Mouse (Mus musculus): ENCODE data around the gene Khnyn. TPM values are rescaled to one million over a fixed set of nuclear protein-coding genes. Genes with fewer than 3 reads are reported as not detected.

Khnyn gene
- polyA plus RNA-seq, 1 experiment from 2014 or later = 23.2 TPM

- DNase-seq (ENCODE audit: low spot score) = no peak
- 34% methylated on average over 7 of the region's 7 CpGs for WGBS
These were observed 6.3 kb upstream of the Khnyn start for GRCm38 (mm10) chr14:55878316-55878940.

GRCm38 (mm10) chr14:55879623-55880022, 5.1 kb upstream of the Khnyn start:
- no peak overlapping the region for H3K27ac ChIP-seq (replicated peaks)

More at GRCm38 (mm10) chr14:55878316-55878940, 6.3 kb upstream of the Khnyn start:
- H3K27me3 ChIP-seq (ENCODE audit: low read depth, poor library complexity, severe bottlenecking) = 0 out of 2 replicates have a peak, but pooled peaks cover 3% of the 10 kb centered on the region
- H3K4me1 ChIP-seq = peaks cover 24% of the 10 kb centered on the region
- no peaks in the 10 kb centered on the region for H3K36me3 ChIP-seq
- no peak overlapping the region for H3K4me3 ChIP-seq
- H3K27ac ChIP-seq (replicated peaks) = no peak overlapping the region
- no peaks in the 10 kb centered on the region for H3K9me3 ChIP-seq (replicated peaks)

GRCm38 (mm10) chr14:55880982-55881381, 3.8 kb upstream of the Khnyn start:
- Histone ChIP-seq H3K36me3 (no peaks in the 10 kb centered on the region), H3K27me3 (ENCODE audit: low read depth, poor library complexity, severe bottlenecking) (0 out of 2 replicates have a peak, but pooled peaks cover 4% of the 10 kb centered on the region), H3K27ac (replicated peaks) (no peak overlapping the region), H3K4me3 (no peak overlapping the region), H3K4me1 (peaks cover 34% of the 10 kb centered on the region), H3K9me3 (replicated peaks) (no peaks in the 10 kb centered on the region)
- no peak for DNase-seq (ENCODE audit: low spot score)
- WGBS = 83% methylated on average over 8 of the region's 8 CpGs

More at GRCm38 (mm10) chr14:55879623-55880022, 5.1 kb upstream of the Khnyn start:
- WGBS = 32% methylated on average over 1 of the region's 1 CpGs
- no peaks in the 10 kb centered on the region for H3K9me3 ChIP-seq (replicated peaks)
- H3K36me3 ChIP-seq = no peaks in the 10 kb centered on the region
- H3K4me3 ChIP-seq = no peak overlapping the region
- H3K4me1 ChIP-seq = peaks cover 25% of the 10 kb centered on the region
- DNase-seq (ENCODE audit: low spot score) = peak; percentile 57
- 0 out of 2 replicates have a peak, but pooled peaks cover 4% of the 10 kb centered on the region for H3K27me3 ChIP-seq (ENCODE audit: low read depth, poor library complexity, severe bottlenecking)

GRCm38 (mm10) chr14:55882171-55882641, 2.5 kb upstream of the Khnyn start:
- peaks cover 9% of the 10 kb centered on the region for H3K36me3 ChIP-seq
- peak overlapping the region; percentile 33; the same call in 1 of the 2 replicates for H3K27ac ChIP-seq (replicated peaks)
- H3K27me3 ChIP-seq (ENCODE audit: low read depth, poor library complexity, severe bottlenecking) = 0 out of 2 replicates have a peak, but pooled peaks cover 4% of the 10 kb centered on the region
- H3K4me1 ChIP-seq = peaks cover 46% of the 10 kb centered on the region
- no peaks in the 10 kb centered on the region for H3K9me3 ChIP-seq (replicated peaks)
- no peak overlapping the region for H3K4me3 ChIP-seq
- no peak for DNase-seq (ENCODE audit: low spot score)
- 67% methylated on average over 6 of the region's 6 CpGs for WGBS

GRCm38 (mm10) chr14:55883149-55883661, 1.5 kb upstream of the Khnyn start:
- Histone ChIP-seq H3K4me1 (peaks cover 40% of the 10 kb centered on the region), H3K9me3 (replicated peaks) (no peaks in the 10 kb centered on the region), H3K36me3 (peaks cover 19% of the 10 kb centered on the region), H3K4me3 (no peak overlapping the region), H3K27me3 (ENCODE audit: low read depth, poor library complexity, severe bottlenecking) (0 out of 2 replicates have a peak, but pooled peaks cover 4% of the 10 kb centered on the region), H3K27ac (replicated peaks) (0 out of 2 replicates have a peak overlapping the region, but pooled peaks have one; percentile 33)
- WGBS = 93% methylated on average over 13 of the region's 13 CpGs
- DNase-seq (ENCODE audit: low spot score) = no peak

- no peak for DNase-seq (ENCODE audit: low spot score)
- WGBS = 90% methylated on average over 12 of the region's 12 CpGs
- 0 out of 2 replicates have a peak, but pooled peaks cover 4% of the 10 kb centered on the region for H3K27me3 ChIP-seq (ENCODE audit: low read depth, poor library complexity, severe bottlenecking)
- no peaks in the 10 kb centered on the region for H3K9me3 ChIP-seq (replicated peaks)
- peaks cover 24% of the 10 kb centered on the region for H3K36me3 ChIP-seq
- peak overlapping the region; percentile 82; the same call in 1 of the 2 replicates for H3K4me3 ChIP-seq
- peaks cover 36% of the 10 kb centered on the region for H3K4me1 ChIP-seq
- peak overlapping the region; percentile 94 for H3K27ac ChIP-seq (replicated peaks)
These were observed 1.1 kb upstream of the Khnyn start for GRCm38 (mm10) chr14:55883663-55884062.

GRCm38 (mm10) chr14:55884166-55884565, 581 bp upstream of the Khnyn start, which contains the start of gene Cbln3:
Gene Cbln3, minus strand, starts transcription at chr14:55884392.
- Histone ChIP-seq H3K36me3 (peaks cover 29% of the 10 kb centered on the region), H3K9me3 (replicated peaks) (no peaks in the 10 kb centered on the region), H3K4me3 (peak within 1 kb of the TSS; percentile 82), H3K27ac (replicated peaks) (peak within 1 kb of the TSS; percentile 94), H3K4me1 (peaks cover 35% of the 10 kb centered on the region), H3K27me3 (ENCODE audit: low read depth, poor library complexity, severe bottlenecking) (0 out of 2 replicates have a peak, but pooled peaks cover 4% of the 10 kb centered on the region)
- DNase-seq (ENCODE audit: low spot score) = no peak
- WGBS = 37% methylated on average over 4 of the region's 4 CpGs

GRCm38 (mm10) chr14:55885114-55885790, 505 bp downstream of the Khnyn start:
- Histone ChIP-seq H3K4me3 (peak overlapping the region; percentile 82), H3K27me3 (ENCODE audit: low read depth, poor library complexity, severe bottlenecking) (0 out of 2 replicates have a peak, but pooled peaks cover 4% of the 10 kb centered on the region), H3K27ac (replicated peaks) (peak overlapping the region; percentile 94), H3K4me1 (peaks cover 35% of the 10 kb centered on the region), H3K36me3 (peaks cover 40% of the 10 kb centered on the region), H3K9me3 (replicated peaks) (no peaks in the 10 kb centered on the region)
- WGBS = 2% methylated on average over 16 of the region's 30 CpGs
- DNase-seq (ENCODE audit: low spot score) = no peak

- peaks cover 45% of the 10 kb centered on the region for H3K36me3 ChIP-seq
- peaks cover 35% of the 10 kb centered on the region for H3K4me1 ChIP-seq
- DNase-seq (ENCODE audit: low spot score) = no peak
- WGBS = 15% methylated on average over 16 of the region's 16 CpGs
- H3K4me3 ChIP-seq = peak overlapping the region; percentile 82
- 0 out of 2 replicates have a peak, but pooled peaks cover 4% of the 10 kb centered on the region for H3K27me3 ChIP-seq (ENCODE audit: low read depth, poor library complexity, severe bottlenecking)
- peak overlapping the region; percentile 94 for H3K27ac ChIP-seq (replicated peaks)
- H3K9me3 ChIP-seq (replicated peaks) = no peaks in the 10 kb centered on the region
These were observed 1.1 kb downstream of the Khnyn start for GRCm38 (mm10) chr14:55885791-55886271.

- peak overlapping the region; percentile 82; the same call in 1 of the 2 replicates for H3K4me3 ChIP-seq
- H3K27ac ChIP-seq (replicated peaks) = no peak overlapping the region
- peaks cover 55% of the 10 kb centered on the region for H3K36me3 ChIP-seq
- 0 out of 2 replicates have a peak, but pooled peaks cover 4% of the 10 kb centered on the region for H3K27me3 ChIP-seq (ENCODE audit: low read depth, poor library complexity, severe bottlenecking)
- no peaks in the 10 kb centered on the region for H3K9me3 ChIP-seq (replicated peaks)
- no peak for DNase-seq (ENCODE audit: low spot score)
- peaks cover 35% of the 10 kb centered on the region for H3K4me1 ChIP-seq
- 89% methylated on average over 24 of the region's 24 CpGs for WGBS
These were observed 2.0 kb downstream of the Khnyn start for GRCm38 (mm10) chr14:55886571-55887382.

GRCm38 (mm10) chr14:55897671-55898070, 12.9 kb downstream of the Khnyn start:
- WGBS = 93% methylated on average over 12 of the region's 12 CpGs
- DNase-seq (ENCODE audit: low spot score) = no peak
- H3K36me3 ChIP-seq = peaks cover 57% of the 10 kb centered on the region
- H3K27me3 ChIP-seq (ENCODE audit: low read depth, poor library complexity, severe bottlenecking) = no peaks in the 10 kb centered on the region
- H3K27ac ChIP-seq (replicated peaks) = no peak overlapping the region
- H3K9me3 ChIP-seq (replicated peaks) = no peaks in the 10 kb centered on the region
- H3K4me3 ChIP-seq = no peak overlapping the region
- peaks cover 21% of the 10 kb centered on the region for H3K4me1 ChIP-seq

- H3K9me3 ChIP-seq (replicated peaks) = no peaks in the 10 kb centered on the region
- WGBS = 90% methylated on average over 7 of the region's 7 CpGs
- no peak overlapping the region for H3K27ac ChIP-seq (replicated peaks)
- no peak for DNase-seq (ENCODE audit: low spot score)
- H3K27me3 ChIP-seq (ENCODE audit: low read depth, poor library complexity, severe bottlenecking) = no peaks in the 10 kb centered on the region
- no peak overlapping the region for H3K4me3 ChIP-seq
- H3K4me1 ChIP-seq = peaks cover 21% of the 10 kb centered on the region
- H3K36me3 ChIP-seq = peaks cover 44% of the 10 kb centered on the region
These were observed 14.2 kb downstream of the Khnyn start for GRCm38 (mm10) chr14:55898947-55899346.
